Mouse (Mus musculus): ENCODE results near the gene Fmn2.

DNA sequence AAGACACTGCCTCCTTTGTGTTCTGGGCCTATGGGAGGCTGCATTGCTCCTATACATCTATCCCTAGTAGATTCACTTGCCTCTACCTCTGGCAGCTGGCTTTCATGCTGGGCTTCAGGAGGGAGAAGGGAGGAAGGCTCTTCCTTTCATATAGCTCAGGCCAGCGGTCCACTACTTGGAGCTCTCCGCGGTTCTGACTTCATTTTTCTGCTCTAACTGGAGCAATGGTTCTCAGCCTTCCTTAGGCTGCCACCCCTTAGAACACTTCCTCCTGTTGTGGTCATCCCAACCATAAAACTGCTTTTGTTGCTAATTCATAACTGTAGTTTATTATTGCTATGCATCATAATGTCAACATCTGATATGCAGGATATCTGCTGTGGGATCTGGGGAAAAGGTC is 121.4 kb downstream of the Fmn2 start:
- TF ChIP-seq CTCF (IDR thresholded peaks at IDR 0.05; ENCODE audit: borderline replicate concordance, control insufficient read depth, extremely low read depth, insufficient read depth, low read length, poor library complexity) (no peak), POLR2A (IDR thresholded peaks at IDR 0.05; ENCODE audit: control insufficient read depth, extremely low read depth, insufficient read depth, low read length, poor library complexity) (no peak)

Measured in thymus, adult 2 months (tissue).